Mouse (Mus musculus) left cerebral cortex, postnatal 4 days (tissue): ENCODE results near the gene Slc25a39. TPM values are rescaled to one million over a fixed set of nuclear protein-coding genes. Genes with fewer than 3 reads are reported as not detected.
"Not testable (repeated sequence)": the region's sequence is repeated elsewhere in the genome, so short reads cannot be mapped to it uniquely, and the experiment has no call there.

ENCODE experiments used
- DNase-seq: peaks from one replicate; pipeline ENCODE4 v3.0.0-alpha.2; 2022
- intact Hi-C: fragments of 180-260 bp; cut with DNase I; formaldehyde crosslinking; loops from one replicate; pipeline ENCODE4 v1.15.1; 2025
- total RNA-seq, 2 experiments: library from RNA; stranded (reverse); gene quantifications; 2 replicates each; pipeline ENCODE4 v1.2.3; 2021

Slc25a39 gene
- total RNA-seq, 2 experiments from 2014 or later: 57.2 to 58.8 TPM

GRCm38 (mm10) chr11:102376196-102376835, 31.4 kb downstream of the Slc25a39 start:
- no peak for DNase-seq
- intact Hi-C loops: no loop called here

- peak; percentile 27 for DNase-seq
- intact Hi-C loops: no loop called here
These were observed 32.3 kb downstream of the Slc25a39 start for GRCm38 (mm10) chr11:102375196-102376173.

GRCm38 (mm10) chr11:102374108-102374725, 33.5 kb downstream of the Slc25a39 start:
- DNase-seq: no peak
- intact Hi-C loops: loop anchor here (5.0 kb wide), 1 partner anchor 37 kb away; no protein-coding TSS in a partner anchor

- intact Hi-C loops: loop anchor here (5.0 kb wide), 1 partner anchor 36 kb away; no protein-coding TSS in a partner anchor
- no peak for DNase-seq
These were observed 34.1 kb downstream of the Slc25a39 start for GRCm38 (mm10) chr11:102373646-102374045.

GRCm38 (mm10) chr11:102372936-102373335, 34.8 kb downstream of the Slc25a39 start:
- no peak for DNase-seq
- intact Hi-C loops: loop anchor here (5.0 kb wide), 1 partner anchor 36 kb away; no protein-coding TSS in a partner anchor

- no peak for DNase-seq
- intact Hi-C loops: loop anchor here (5.0 kb wide), 1 partner anchor 35 kb away; no protein-coding TSS in a partner anchor
These were observed 35.6 kb downstream of the Slc25a39 start for GRCm38 (mm10) chr11:102371926-102372685.

GRCm38 (mm10) chr11:102370285-102370684, 37.5 kb downstream of the Slc25a39 start:
- intact Hi-C loops: loop anchor here (5.0 kb wide), 1 partner anchor 33 kb away; no protein-coding TSS in a partner anchor
- DNase-seq: no peak

GRCm38 (mm10) chr11:102369263-102369662, 38.5 kb downstream of the Slc25a39 start:
- intact Hi-C loops: no loop called here
- no peak for DNase-seq

- no peak for DNase-seq
- intact Hi-C loops: no loop called here
These were observed 39.4 kb downstream of the Slc25a39 start for GRCm38 (mm10) chr11:102368347-102368746.

- intact Hi-C loops: no loop called here
These were observed 40.1 kb downstream of the Slc25a39 start for GRCm38 (mm10) chr11:102367504-102368280.

GRCm38 (mm10) chr11:102366103-102366502, 41.6 kb downstream of the Slc25a39 start, which contains the start of gene Slc4a1:
Gene Slc4a1, minus strand, starts transcription at chr11:102366203.
- intact Hi-C loops, DNase-seq: not testable (repeated sequence)

More at GRCm38 (mm10) chr11:102367504-102368280, 40.1 kb downstream of the Slc25a39 start:
- no peak for DNase-seq

GRCm38 (mm10) chr11:102365699-102366098, 42.0 kb downstream of the Slc25a39 start:
- intact Hi-C loops: no loop called here
- DNase-seq: no peak

- intact Hi-C loops: no loop called here
- DNase-seq: no peak
These were observed 43.0 kb downstream of the Slc25a39 start for GRCm38 (mm10) chr11:102364570-102365371.

- intact Hi-C loops: no loop called here
These were observed 44.1 kb downstream of the Slc25a39 start for GRCm38 (mm10) chr11:102363623-102364022.

GRCm38 (mm10) chr11:102361776-102362495, 45.8 kb downstream of the Slc25a39 start:
- no peak for DNase-seq
- intact Hi-C loops: no loop called here

More at GRCm38 (mm10) chr11:102363623-102364022, 44.1 kb downstream of the Slc25a39 start:
- DNase-seq: no peak

- intact Hi-C loops: no loop called here
- DNase-seq: no peak
These were observed 49.4 kb downstream of the Slc25a39 start for GRCm38 (mm10) chr11:102358365-102358764.

- DNase-seq: no peak
- intact Hi-C loops: no loop called here
These were observed 51.0 kb downstream of the Slc25a39 start for GRCm38 (mm10) chr11:102356636-102357350.
